Mouse (Mus musculus): ENCODE results near the gene Dll4. TPM values are rescaled to one million over a fixed set of nuclear protein-coding genes. Genes with fewer than 3 reads are reported as not detected.

The Dll4 gene
- total RNA-seq, 2 experiments from 2014 or later: 3.2 to 4.5 TPM

- no peak for DNase-seq
Observed at GRCm38 (mm10) chr2:119312380-119312958, 13.1 kb upstream of the Dll4 start.

GRCm38 (mm10) chr2:119313780-119314479, 11.7 kb upstream of the Dll4 start:
- no peak for DNase-seq

GRCm38 (mm10) chr2:119314742-119315310, 10.8 kb upstream of the Dll4 start:
- no peak for DNase-seq

GRCm38 (mm10) chr2:119318043-119318710, 7.4 kb upstream of the Dll4 start:
- no peak for DNase-seq

- DNase-seq: no peak
Observed at GRCm38 (mm10) chr2:119320571-119320970, 5.0 kb upstream of the Dll4 start.

- DNase-seq: no peak
Observed at GRCm38 (mm10) chr2:119321771-119322586, 3.6 kb upstream of the Dll4 start.

GRCm38 (mm10) chr2:119322587-119323300, 2.8 kb upstream of the Dll4 start:
- no peak for DNase-seq

GRCm38 (mm10) chr2:119323866-119324575, 1.6 kb upstream of the Dll4 start:
- no peak for DNase-seq

- no peak for DNase-seq
Observed at GRCm38 (mm10) chr2:119324576-119325318, 837 bp upstream of the Dll4 start.

- DNase-seq: no peak
Observed at GRCm38 (mm10) chr2:119326161-119327101, 847 bp downstream of the Dll4 start.

- DNase-seq: peak; percentile 67
Observed at GRCm38 (mm10) chr2:119327102-119327480, 1.5 kb downstream of the Dll4 start.

- no peak for DNase-seq
Observed at GRCm38 (mm10) chr2:119327942-119328526, 2.5 kb downstream of the Dll4 start.

GRCm38 (mm10) chr2:119328546-119328945, 3.0 kb downstream of the Dll4 start:
- DNase-seq: no peak

GRCm38 (mm10) chr2:119329123-119329817, 3.7 kb downstream of the Dll4 start:
- DNase-seq: no peak

- DNase-seq: no peak
Observed at GRCm38 (mm10) chr2:119330795-119331194, 5.2 kb downstream of the Dll4 start.

GRCm38 (mm10) chr2:119332177-119332661, 6.6 kb downstream of the Dll4 start:
- DNase-seq: no peak

GRCm38 (mm10) chr2:119334135-119334534, 8.6 kb downstream of the Dll4 start:
- no peak for DNase-seq

Measured in gastrocnemius, postnatal 25 days (tissue).